Mouse (Mus musculus): ENCODE measurements around the gene Nfe2. TPM values are rescaled to one million over a fixed set of nuclear protein-coding genes. Genes with fewer than 3 reads are reported as not detected.
"Not testable (repeated sequence)": the region's sequence is repeated elsewhere in the genome, so short reads cannot be mapped to it uniquely, and the experiment has no call there.

Gene Nfe2
- polyA plus RNA-seq, 1 experiment from 2014 or later = 7.3 TPM

- H3K36me3 ChIP-seq = peaks cover 60% of the 10 kb centered on the region
- H3K4me3 ChIP-seq = peak overlapping the region; percentile 82
- peaks cover 43% of the 10 kb centered on the region for H3K4me1 ChIP-seq (replicated peaks)
- H3K27me3 ChIP-seq (ENCODE audit: insufficient read depth, poor library complexity, severe bottlenecking); H3K9me3 ChIP-seq; DNase-seq (ENCODE audit: low spot score): not testable (repeated sequence)
- peak overlapping the region; percentile 98 for H3K27ac ChIP-seq
- WGBS = 12% methylated on average over 12 of the region's 12 CpGs
Observed at GRCm38 (mm10) chr15:103241071-103242018, 16.9 kb downstream of the Nfe2 start.

- peak within 1 kb of the TSS; percentile 82 for H3K4me3 ChIP-seq
- peak within 1 kb of the TSS; percentile 98 for H3K27ac ChIP-seq
- no peaks in the 10 kb centered on the region for H3K9me3 ChIP-seq
- peaks cover 60% of the 10 kb centered on the region for H3K36me3 ChIP-seq
- peak; percentile 92 for DNase-seq (ENCODE audit: low spot score)
- H3K27me3 ChIP-seq (ENCODE audit: insufficient read depth, poor library complexity, severe bottlenecking) = no peaks in the 10 kb centered on the region
- H3K4me1 ChIP-seq (replicated peaks) = peaks cover 39% of the 10 kb centered on the region
- under 1% methylated on average over 47 of the region's 47 CpGs for WGBS
Observed at GRCm38 (mm10) chr15:103240160-103241028, 17.8 kb downstream of the Nfe2 start, which contains the start of gene Hnrnpa1. Gene Hnrnpa1, plus strand, starts transcription at chr15:103240432.

GRCm38 (mm10) chr15:103239685-103240159, 18.5 kb downstream of the Nfe2 start, which contains the start of gene Cbx5:
Gene Cbx5, minus strand, starts transcription at chr15:103239816.
- Histone ChIP-seq H3K9me3 (no peaks in the 10 kb centered on the region), H3K27ac (peak within 1 kb of the TSS; percentile 98), H3K4me1 (replicated peaks) (peaks cover 35% of the 10 kb centered on the region), H3K4me3 (peak within 1 kb of the TSS; percentile 82), H3K27me3 (ENCODE audit: insufficient read depth, poor library complexity, severe bottlenecking) (no peaks in the 10 kb centered on the region), H3K36me3 (peaks cover 60% of the 10 kb centered on the region)
- peak; percentile 97 for DNase-seq (ENCODE audit: low spot score)
- WGBS = under 1% methylated on average over 39 of the region's 39 CpGs

GRCm38 (mm10) chr15:103239130-103239684, 19.0 kb downstream of the Nfe2 start:
- peaks cover 64% of the 10 kb centered on the region for H3K36me3 ChIP-seq
- peak; percentile 96 for DNase-seq (ENCODE audit: low spot score)
- H3K9me3 ChIP-seq = no peaks in the 10 kb centered on the region
- peaks cover 35% of the 10 kb centered on the region for H3K4me1 ChIP-seq (replicated peaks)
- H3K4me3 ChIP-seq = peak overlapping the region; percentile 82
- H3K27ac ChIP-seq = peak overlapping the region; percentile 98
- no peaks in the 10 kb centered on the region for H3K27me3 ChIP-seq (ENCODE audit: insufficient read depth, poor library complexity, severe bottlenecking)
- under 1% methylated on average over 26 of the region's 26 CpGs for WGBS

GRCm38 (mm10) chr15:103237295-103237694, 20.9 kb downstream of the Nfe2 start:
- peaks cover 57% of the 10 kb centered on the region for H3K36me3 ChIP-seq
- no peaks in the 10 kb centered on the region for H3K27me3 ChIP-seq (ENCODE audit: insufficient read depth, poor library complexity, severe bottlenecking)
- no peaks in the 10 kb centered on the region for H3K9me3 ChIP-seq
- 96% methylated on average over 7 of the region's 7 CpGs for WGBS
- H3K4me3 ChIP-seq = no peak overlapping the region
- no peak overlapping the region for H3K27ac ChIP-seq
- DNase-seq (ENCODE audit: low spot score) = no peak
- peaks cover 17% of the 10 kb centered on the region for H3K4me1 ChIP-seq (replicated peaks)

GRCm38 (mm10) chr15:103233119-103233518, 25.1 kb downstream of the Nfe2 start:
- 94% methylated on average over 2 of the region's 2 CpGs for WGBS
- Histone ChIP-seq H3K36me3 (peaks cover 46% of the 10 kb centered on the region), H3K27me3 (ENCODE audit: insufficient read depth, poor library complexity, severe bottlenecking) (no peaks in the 10 kb centered on the region)

GRCm38 (mm10) chr15:103228904-103229303, 29.3 kb downstream of the Nfe2 start:
- Histone ChIP-seq H3K4me1 (replicated peaks) (no peaks in the 10 kb centered on the region), H3K27ac (no peak overlapping the region), H3K4me3 (no peak overlapping the region), H3K27me3 (ENCODE audit: insufficient read depth, poor library complexity, severe bottlenecking) (no peaks in the 10 kb centered on the region), H3K36me3 (peaks cover 16% of the 10 kb centered on the region; the same call in 1 of the 2 replicates), H3K9me3 (no peaks in the 10 kb centered on the region)
- DNase-seq (ENCODE audit: low spot score) = no peak
- 90% methylated on average over 2 of the region's 2 CpGs for WGBS

More at GRCm38 (mm10) chr15:103233119-103233518, 25.1 kb downstream of the Nfe2 start:
- Histone ChIP-seq H3K4me3 (no peak overlapping the region), H3K27ac (no peak overlapping the region), H3K4me1 (replicated peaks) (peaks cover 2% of the 10 kb centered on the region), H3K9me3 (no peaks in the 10 kb centered on the region)
- no peak for DNase-seq (ENCODE audit: low spot score)

GRCm38 (mm10) chr15:103227572-103227971, 30.6 kb downstream of the Nfe2 start:
- no peak for DNase-seq (ENCODE audit: low spot score)
- no peak overlapping the region for H3K4me3 ChIP-seq
- H3K36me3 ChIP-seq = peaks cover 15% of the 10 kb centered on the region
- H3K27me3 ChIP-seq (ENCODE audit: insufficient read depth, poor library complexity, severe bottlenecking) = no peaks in the 10 kb centered on the region
- H3K4me1 ChIP-seq (replicated peaks) = no peaks in the 10 kb centered on the region
- 82% methylated on average over 2 of the region's 2 CpGs for WGBS
- H3K9me3 ChIP-seq = no peaks in the 10 kb centered on the region
- no peak overlapping the region for H3K27ac ChIP-seq

- no peaks in the 10 kb centered on the region for H3K27me3 ChIP-seq (ENCODE audit: insufficient read depth, poor library complexity, severe bottlenecking)
- H3K27ac ChIP-seq = no peak overlapping the region
- no peak for DNase-seq (ENCODE audit: low spot score)
- H3K36me3 ChIP-seq = peaks cover 18% of the 10 kb centered on the region
- no peaks in the 10 kb centered on the region for H3K4me1 ChIP-seq (replicated peaks)
- no peaks in the 10 kb centered on the region for H3K9me3 ChIP-seq
- H3K4me3 ChIP-seq = no peak overlapping the region
- WGBS = 91% methylated on average over 3 of the region's 3 CpGs
Observed at GRCm38 (mm10) chr15:103227022-103227421, 31.2 kb downstream of the Nfe2 start.

GRCm38 (mm10) chr15:103224161-103224560, 34.0 kb downstream of the Nfe2 start:
- H3K4me3 ChIP-seq = no peak overlapping the region
- no peaks in the 10 kb centered on the region for H3K4me1 ChIP-seq (replicated peaks)
- H3K9me3 ChIP-seq = no peaks in the 10 kb centered on the region
- WGBS = 88% methylated on average over 2 of the region's 2 CpGs
- no peak overlapping the region for H3K27ac ChIP-seq
- H3K36me3 ChIP-seq = peaks cover 36% of the 10 kb centered on the region
- no peak for DNase-seq (ENCODE audit: low spot score)
- no peaks in the 10 kb centered on the region for H3K27me3 ChIP-seq (ENCODE audit: insufficient read depth, poor library complexity, severe bottlenecking)

- Histone ChIP-seq H3K27ac (no peak overlapping the region), H3K9me3 (no peaks in the 10 kb centered on the region), H3K27me3 (ENCODE audit: insufficient read depth, poor library complexity, severe bottlenecking) (no peaks in the 10 kb centered on the region), H3K4me3 (no peak overlapping the region), H3K4me1 (replicated peaks) (peaks cover 12% of the 10 kb centered on the region), H3K36me3 (peaks cover 39% of the 10 kb centered on the region)
- no peak for DNase-seq (ENCODE audit: low spot score)
- WGBS = 100% methylated on average over 1 of the region's 1 CpGs
Observed at GRCm38 (mm10) chr15:103221386-103221785, 36.8 kb downstream of the Nfe2 start.

GRCm38 (mm10) chr15:103220785-103221184, 37.4 kb downstream of the Nfe2 start:
- no peaks in the 10 kb centered on the region for H3K9me3 ChIP-seq
- H3K36me3 ChIP-seq = peaks cover 39% of the 10 kb centered on the region
- no peak for DNase-seq (ENCODE audit: low spot score)
- H3K4me3 ChIP-seq = no peak overlapping the region
- H3K27me3 ChIP-seq (ENCODE audit: insufficient read depth, poor library complexity, severe bottlenecking) = no peaks in the 10 kb centered on the region
- peaks cover 18% of the 10 kb centered on the region for H3K4me1 ChIP-seq (replicated peaks)
- WGBS = 89% methylated on average over 3 of the region's 3 CpGs
- H3K27ac ChIP-seq = no peak overlapping the region
